Mouse (Mus musculus) embryonic facial prominence, embryonic 10.5 days (tissue): ENCODE results near the gene Ntmt1. TPM values are rescaled to one million over a fixed set of nuclear protein-coding genes. Genes with fewer than 3 reads are reported as not detected.
A peak's percentile ranks its signal among the peaks of the same experiment; 100 is the strongest.

ENCODE experiments used
- DNase-seq: peaks from one replicate; pipeline ENCODE4 v3.0.0-alpha.2; 2017; ENCODE audit warnings: low spot score
- H3K27ac ChIP-seq: fragments of 300-500 bp; sonication (generic); replicated peaks from 2 replicates; pipeline ENCODE4 v1.5.1; 2016; ENCODE audit warnings: mild to moderate bottlenecking
- H3K27me3 ChIP-seq: fragments of 300-500 bp; sonication (generic); replicated peaks from 2 replicates; pipeline ENCODE4 v1.6.1; 2016; ENCODE audit warnings: low read depth, mild to moderate bottlenecking; ENCODE audit not compliant: poor library complexity, severe bottlenecking
- H3K36me3 ChIP-seq: fragments of 300-500 bp; sonication (generic); replicated peaks from 2 replicates; pipeline ENCODE4 v1.6.1; 2016; ENCODE audit warnings: mild to moderate bottlenecking, moderate library complexity
- H3K4me1 ChIP-seq: fragments of 300-500 bp; sonication (generic); 2 replicates; pipeline ENCODE4 v1.6.1; 2016
- H3K4me3 ChIP-seq: fragments of 300-500 bp; sonication (generic); 2 replicates; pipeline ENCODE4 v1.5.1; 2016; ENCODE audit warnings: mild to moderate bottlenecking, moderate library complexity
- H3K9me3 ChIP-seq: fragments of 300-500 bp; sonication (generic); 2 replicates; pipeline ENCODE4 v1.6.1; 2016; ENCODE audit warnings: mild to moderate bottlenecking
- WGBS: fragments of 180-500 bp; shearing (Covaris S2); methylation state at CpG from one replicate; pipeline ENCODE4 v1.1.7; 2016; 5-methylcytosine and 5-hydroxymethylcytosine counted together
- polyA plus RNA-seq: library from polyadenylated mRNA; unstranded; fragments of >200 nt; fragmentation: Nextera tagmentation; extraction: Ambion mirVana; gene quantifications from 2 replicates; pipeline ENCODE4 v1.2.1, GENCODE M21; 2016

The Ntmt1 gene
- polyA plus RNA-seq: 134 and 135 TPM in 2 replicates

DNA sequence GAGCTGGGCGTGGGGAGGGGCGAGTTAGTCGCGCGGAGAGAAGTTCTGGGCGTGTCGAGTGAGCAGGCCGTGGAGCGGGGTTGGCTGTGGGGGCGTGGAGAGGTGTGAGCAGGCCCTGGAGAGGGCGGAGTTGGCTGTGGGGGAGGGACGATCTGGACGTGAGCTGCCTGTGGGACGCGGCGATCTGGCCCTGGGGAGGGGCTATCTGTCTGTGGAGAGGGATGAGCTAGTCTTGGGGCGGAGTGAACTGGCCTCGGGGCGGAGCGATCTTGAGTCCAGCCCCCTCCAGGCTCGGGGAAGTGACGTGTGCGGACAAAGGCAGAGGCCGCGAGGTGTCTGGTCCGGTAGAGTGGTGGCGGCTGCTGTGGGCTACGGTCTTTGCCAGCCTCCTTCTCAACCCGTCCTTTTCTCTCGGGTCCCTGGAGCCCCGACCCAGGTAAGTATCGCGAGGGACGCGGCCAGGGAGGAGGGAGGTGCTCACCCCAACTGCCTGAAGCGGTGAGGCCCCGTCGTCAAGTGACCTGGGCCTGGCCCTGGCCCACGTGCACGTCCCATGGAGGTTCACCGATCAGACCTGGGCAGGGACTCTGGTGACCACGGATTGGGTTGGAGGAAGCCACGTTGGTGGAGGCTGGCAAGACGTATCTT, at the start of gene Ntmt1:
Ntmt1 (plus strand) TSS at position 179 of the 648 bp plus-strand sequence.
- peak within 1 kb of the TSS; percentile 92 for H3K4me3 ChIP-seq
- H3K4me1 ChIP-seq: peaks cover 30% of the 10 kb centered on the region
- no peaks in the 10 kb centered on the region for H3K9me3 ChIP-seq
- peak within 1 kb of the TSS; percentile 97 for H3K27ac ChIP-seq
- peak; percentile 100 for DNase-seq
- peaks cover 29% of the 10 kb centered on the region for H3K27me3 ChIP-seq
- H3K36me3 ChIP-seq: peaks cover 32% of the 10 kb centered on the region
- under 1% methylated on average over 44 of the region's 44 CpGs for WGBS

DNA sequence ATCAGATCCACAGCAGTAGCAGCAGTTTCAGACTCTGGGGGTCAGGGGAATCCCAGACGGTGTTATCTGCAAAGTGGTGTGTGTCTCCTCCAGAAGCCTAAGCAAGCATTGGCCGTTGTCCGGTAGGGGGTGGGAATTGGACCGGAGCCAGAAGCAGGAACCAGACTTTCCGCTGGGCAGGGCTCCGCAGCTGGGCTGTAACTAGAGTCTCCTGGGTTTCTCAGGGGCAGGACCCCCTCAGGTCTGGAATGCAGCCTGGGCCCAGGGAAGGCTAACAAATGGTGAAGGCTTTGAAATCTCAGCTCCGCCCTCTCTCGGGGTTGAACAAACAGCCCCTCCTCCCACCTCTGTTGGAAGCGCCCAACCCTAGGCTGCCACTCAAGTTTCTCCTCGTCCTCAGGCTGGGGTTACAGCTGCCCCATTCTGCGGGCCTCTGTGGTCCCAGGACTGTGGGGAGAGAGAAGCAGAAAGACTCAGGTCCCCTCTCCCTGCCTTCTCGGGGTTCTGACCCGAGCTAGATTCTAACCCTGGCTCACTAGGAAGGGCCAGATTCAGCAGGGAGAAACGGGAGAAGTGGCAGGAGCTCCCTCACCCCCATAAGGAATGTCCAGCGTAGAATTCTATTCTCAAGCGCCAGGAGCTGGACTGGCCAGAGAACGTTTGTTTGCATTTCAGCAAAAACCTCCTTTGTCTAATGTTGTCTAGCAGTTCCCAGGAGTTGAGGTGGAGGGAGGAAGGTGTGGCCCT, 49.1 kb upstream of the Ntmt1 start:
- peak overlapping the region; percentile 95 for H3K27ac ChIP-seq
- 2% methylated on average over 17 of the region's 17 CpGs for WGBS
- peak; percentile 94 for DNase-seq
- H3K4me1 ChIP-seq: peaks cover 63% of the 10 kb centered on the region
- no peaks in the 10 kb centered on the region for H3K27me3 ChIP-seq
- peak overlapping the region; percentile 43 for H3K4me3 ChIP-seq
- 0 out of 2 replicates have a peak, but pooled peaks cover 9% of the 10 kb centered on the region for H3K36me3 ChIP-seq
- H3K9me3 ChIP-seq: peaks cover 16% of the 10 kb centered on the region

DNA sequence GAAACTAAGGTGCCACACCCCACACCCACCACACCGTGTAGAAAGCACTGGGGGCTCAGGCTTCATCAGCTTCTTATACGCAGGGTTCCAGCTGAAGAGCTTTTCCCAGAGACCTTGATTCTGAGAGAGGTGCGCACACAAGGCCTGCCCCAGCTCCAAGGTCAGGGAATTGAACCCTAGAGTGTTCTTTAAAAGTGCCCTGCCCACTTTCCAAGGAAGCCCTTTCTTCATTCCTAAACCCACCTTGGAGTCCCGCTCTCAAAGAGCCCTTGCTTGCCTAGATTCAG, 48.6 kb upstream of the Ntmt1 start:
- H3K4me1 ChIP-seq: peaks cover 62% of the 10 kb centered on the region
- WGBS: 33% methylated on average over 4 of the region's 4 CpGs
- H3K9me3 ChIP-seq: peaks cover 16% of the 10 kb centered on the region
- no peaks in the 10 kb centered on the region for H3K27me3 ChIP-seq
- peak overlapping the region; percentile 43 for H3K4me3 ChIP-seq
- H3K27ac ChIP-seq: peak overlapping the region; percentile 95
- DNase-seq: no peak
- H3K36me3 ChIP-seq: 0 out of 2 replicates have a peak, but pooled peaks cover 9% of the 10 kb centered on the region

DNA sequence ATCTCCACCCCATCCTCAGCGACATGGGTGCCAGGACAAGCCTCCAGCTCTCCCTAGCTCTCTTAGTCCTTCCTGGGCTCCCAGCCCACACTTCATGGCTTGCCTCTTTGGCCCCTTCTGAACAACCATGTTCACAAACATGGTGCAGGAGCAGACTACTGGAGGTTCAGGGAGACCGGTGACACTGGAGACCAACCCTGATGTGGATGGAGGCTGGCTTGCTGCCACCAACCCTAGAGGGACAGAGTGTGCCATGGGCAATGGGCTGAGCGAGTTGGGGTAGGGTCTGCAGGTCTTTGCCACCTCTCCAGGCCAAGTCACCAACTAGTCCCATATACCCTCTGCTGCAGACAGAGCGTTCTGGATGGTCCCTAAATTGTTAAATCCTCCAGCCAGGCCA, 48.2 kb upstream of the Ntmt1 start:
- Histone ChIP-seq H3K27me3 (no peaks in the 10 kb centered on the region), H3K4me1 (peaks cover 58% of the 10 kb centered on the region), H3K4me3 (0 out of 2 replicates have a peak overlapping the region, but pooled peaks have one; percentile 14), H3K9me3 (peaks cover 16% of the 10 kb centered on the region), H3K36me3 (0 out of 2 replicates have a peak, but pooled peaks cover 9% of the 10 kb centered on the region), H3K27ac (peak overlapping the region; percentile 95)
- DNase-seq: no peak
- WGBS: 79% methylated on average over 4 of the region's 4 CpGs

DNA sequence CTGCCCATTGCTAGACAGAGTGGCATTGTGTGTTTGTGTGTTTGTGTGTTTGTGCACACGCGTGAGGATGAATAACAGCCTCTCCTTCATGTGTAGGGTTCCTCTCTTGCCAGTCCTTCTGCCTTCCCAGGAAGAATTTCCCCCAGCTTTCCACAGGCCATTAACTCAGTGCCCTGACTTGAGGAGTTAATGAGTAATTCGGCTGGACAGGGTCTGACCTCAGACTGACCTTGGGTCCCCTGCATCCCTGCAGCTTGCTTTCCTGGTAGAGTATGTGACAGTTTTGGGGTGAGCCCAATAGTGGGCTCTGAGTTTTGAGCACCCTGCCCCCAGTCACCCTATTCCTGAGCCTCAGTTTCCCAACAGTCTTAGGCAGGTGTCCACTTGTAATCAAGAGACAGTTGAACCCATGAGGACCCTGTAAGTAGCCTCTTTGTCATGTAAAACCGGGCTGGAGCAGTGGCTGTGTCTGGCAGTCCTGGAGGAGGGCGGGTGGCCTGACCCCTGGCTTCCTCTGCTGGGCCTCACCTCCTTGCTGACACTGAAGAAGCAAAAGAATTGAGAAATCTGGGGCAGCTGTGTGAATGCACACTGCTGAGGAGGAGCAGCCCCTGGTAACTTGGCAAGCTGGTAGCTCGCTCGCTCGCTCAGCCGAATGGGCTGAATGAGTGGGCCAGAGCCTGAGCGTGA, 47.6 kb upstream of the Ntmt1 start:
- H3K27ac ChIP-seq: peak overlapping the region; percentile 95
- peaks cover 22% of the 10 kb centered on the region for H3K9me3 ChIP-seq
- DNase-seq: peak; percentile 63
- peaks cover 52% of the 10 kb centered on the region for H3K4me1 ChIP-seq
- peaks cover 9% of the 10 kb centered on the region; the same call in 1 of the 2 replicates for H3K36me3 ChIP-seq
- no peaks in the 10 kb centered on the region for H3K27me3 ChIP-seq
- 31% methylated on average over 10 of the region's 10 CpGs for WGBS
- H3K4me3 ChIP-seq: 0 out of 2 replicates have a peak overlapping the region, but pooled peaks have one; percentile 14

DNA sequence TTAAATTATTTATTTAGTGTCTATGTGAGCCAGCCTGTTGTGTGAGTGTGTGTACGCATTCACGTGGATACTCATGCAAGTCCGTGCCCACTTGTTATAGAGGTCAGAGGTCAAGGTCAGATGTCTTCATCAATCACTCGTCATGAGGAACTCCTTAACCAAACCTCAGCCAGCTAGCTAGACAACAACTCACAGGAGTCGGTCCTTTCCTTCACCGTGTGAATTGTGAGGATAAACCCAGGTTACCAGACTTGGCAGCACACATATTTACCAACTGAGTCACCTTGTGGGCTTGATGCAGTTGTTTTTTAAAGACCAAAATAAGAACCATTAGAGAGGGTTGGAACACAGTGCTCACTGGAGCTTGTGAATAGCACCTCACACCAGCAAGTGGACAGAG, 46.9 kb upstream of the Ntmt1 start:
- peaks cover 24% of the 10 kb centered on the region for H3K9me3 ChIP-seq
- WGBS: 23% methylated on average over 6 of the region's 6 CpGs
- peaks cover 9% of the 10 kb centered on the region; the same call in 1 of the 2 replicates for H3K36me3 ChIP-seq
- H3K4me1 ChIP-seq: peaks cover 51% of the 10 kb centered on the region
- no peak for DNase-seq
- peak overlapping the region; percentile 95 for H3K27ac ChIP-seq
- no peak overlapping the region for H3K4me3 ChIP-seq
- no peaks in the 10 kb centered on the region for H3K27me3 ChIP-seq

DNA sequence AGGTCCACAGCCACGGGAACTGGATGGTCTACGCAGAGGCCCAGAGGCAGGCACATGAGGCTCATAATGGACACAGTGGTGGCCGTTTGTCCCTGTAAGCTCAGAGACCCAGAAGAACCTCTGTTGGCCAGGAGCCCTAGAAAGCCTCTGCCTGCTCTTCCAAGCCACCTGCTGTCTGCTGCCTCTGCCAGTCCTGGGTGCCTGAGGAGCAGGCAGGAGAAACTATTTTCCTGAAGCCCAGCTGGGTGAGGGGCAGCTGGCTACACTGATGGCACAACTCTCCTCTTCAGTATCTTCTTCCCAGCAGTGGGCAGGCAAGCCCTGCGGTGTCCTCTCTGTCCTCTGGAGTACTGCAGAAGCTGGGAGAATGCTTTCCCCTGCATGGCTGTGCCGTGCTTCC, 41.2 kb upstream of the Ntmt1 start:
- Histone ChIP-seq H3K9me3 (peaks cover 17% of the 10 kb centered on the region), H3K4me1 (peaks cover 33% of the 10 kb centered on the region), H3K4me3 (no peak overlapping the region), H3K27ac (peak overlapping the region; percentile 26; the same call in 1 of the 2 replicates), H3K36me3 (peaks cover 3% of the 10 kb centered on the region; the same call in 1 of the 2 replicates), H3K27me3 (0 out of 2 replicates have a peak, but pooled peaks cover 7% of the 10 kb centered on the region)
- WGBS: 84% methylated on average over 5 of the region's 5 CpGs
- no peak for DNase-seq

DNA sequence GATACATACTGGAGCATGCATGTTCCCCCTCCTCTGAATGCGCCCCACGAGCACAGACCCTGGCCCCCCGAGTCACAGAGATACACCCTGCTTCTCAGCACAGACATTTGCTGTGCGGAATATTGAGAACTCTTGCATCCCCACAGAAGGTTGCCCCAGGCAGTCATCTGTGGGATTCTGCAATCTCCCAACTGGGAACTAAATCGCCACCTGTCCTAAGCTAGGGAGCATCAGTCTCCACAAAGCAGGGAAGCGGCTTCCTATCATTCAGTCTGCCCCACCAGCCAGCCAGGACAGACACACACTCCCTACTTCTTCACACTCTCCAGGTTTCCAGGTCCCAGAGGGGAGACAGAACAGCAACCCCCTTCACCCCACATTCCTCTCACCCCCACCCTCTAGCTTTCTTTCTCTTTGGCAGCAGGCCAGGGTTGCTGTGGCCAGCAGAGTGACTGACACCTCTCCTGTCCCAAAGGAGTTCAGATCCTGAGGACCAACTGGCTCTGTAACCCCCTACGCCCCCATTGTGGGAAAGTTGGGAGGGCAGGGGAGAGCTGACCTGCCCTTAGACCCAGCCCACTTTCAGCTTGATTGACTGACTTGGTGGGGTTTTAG, 39.9 kb upstream of the Ntmt1 start:
- 0 out of 2 replicates have a peak, but pooled peaks cover 7% of the 10 kb centered on the region for H3K27me3 ChIP-seq
- peak overlapping the region; percentile 61 for H3K27ac ChIP-seq
- 77% methylated on average over 7 of the region's 7 CpGs for WGBS
- peaks cover 13% of the 10 kb centered on the region for H3K9me3 ChIP-seq
- peaks cover under 1% of the 10 kb centered on the region; the same call in 1 of the 2 replicates for H3K36me3 ChIP-seq
- no peak overlapping the region for H3K4me3 ChIP-seq
- H3K4me1 ChIP-seq: peaks cover 46% of the 10 kb centered on the region
- DNase-seq: no peak

DNA sequence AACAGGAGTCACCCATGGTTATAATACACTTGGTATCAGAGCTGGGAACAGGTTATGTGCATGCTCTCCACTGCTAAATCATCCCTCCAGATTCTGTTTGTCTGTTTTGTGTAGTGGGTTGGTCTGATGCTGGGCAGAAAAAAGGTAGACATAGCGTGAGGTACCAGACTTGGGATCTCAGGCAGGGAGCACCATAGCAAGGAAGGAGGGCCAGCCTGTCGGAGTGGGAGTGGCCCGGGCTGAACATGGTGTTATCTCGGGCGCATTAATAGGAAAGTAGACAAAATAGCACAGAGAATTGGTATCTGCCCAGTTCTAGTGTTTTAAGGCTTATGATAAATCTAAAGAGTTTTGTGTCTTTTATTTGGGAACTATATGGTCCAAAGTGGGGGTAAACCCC, 39.1 kb upstream of the Ntmt1 start:
- H3K4me3 ChIP-seq: no peak overlapping the region
- H3K9me3 ChIP-seq: peaks cover 11% of the 10 kb centered on the region
- no peak for DNase-seq
- 89% methylated on average over 5 of the region's 5 CpGs for WGBS
- peaks cover 54% of the 10 kb centered on the region for H3K4me1 ChIP-seq
- H3K36me3 ChIP-seq: no peaks in the 10 kb centered on the region; the same call in 1 of the 2 replicates
- 0 out of 2 replicates have a peak, but pooled peaks cover 7% of the 10 kb centered on the region for H3K27me3 ChIP-seq
- H3K27ac ChIP-seq: peak overlapping the region; percentile 64; the same call in 1 of the 2 replicates

DNA sequence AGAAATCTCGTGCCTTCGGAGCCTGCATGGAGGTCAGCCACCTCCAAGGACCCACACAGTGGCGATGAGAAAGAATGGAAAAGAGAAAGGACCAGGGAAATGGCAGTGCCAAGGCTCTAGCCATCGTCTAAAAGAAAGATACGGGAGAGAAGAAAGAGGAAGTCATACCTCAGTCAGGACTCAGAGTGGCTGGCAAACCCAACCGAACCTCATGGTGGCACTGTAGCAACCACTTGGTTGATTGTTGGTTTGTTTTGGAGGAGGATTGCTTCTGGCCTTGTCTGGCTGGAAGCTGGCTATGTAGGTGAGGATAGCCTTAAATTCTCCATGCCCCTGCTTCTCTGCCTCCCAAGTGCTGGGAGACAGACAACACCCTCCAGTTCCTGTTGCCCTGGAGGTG, 38.4 kb upstream of the Ntmt1 start:
- DNase-seq: no peak
- Histone ChIP-seq H3K27me3 (0 out of 2 replicates have a peak, but pooled peaks cover 10% of the 10 kb centered on the region), H3K27ac (peak overlapping the region; percentile 51), H3K36me3 (no peaks in the 10 kb centered on the region; the same call in 1 of the 2 replicates), H3K9me3 (peaks cover 11% of the 10 kb centered on the region), H3K4me3 (no peak overlapping the region), H3K4me1 (peaks cover 60% of the 10 kb centered on the region)
- 54% methylated on average over 6 of the region's 6 CpGs for WGBS

DNA sequence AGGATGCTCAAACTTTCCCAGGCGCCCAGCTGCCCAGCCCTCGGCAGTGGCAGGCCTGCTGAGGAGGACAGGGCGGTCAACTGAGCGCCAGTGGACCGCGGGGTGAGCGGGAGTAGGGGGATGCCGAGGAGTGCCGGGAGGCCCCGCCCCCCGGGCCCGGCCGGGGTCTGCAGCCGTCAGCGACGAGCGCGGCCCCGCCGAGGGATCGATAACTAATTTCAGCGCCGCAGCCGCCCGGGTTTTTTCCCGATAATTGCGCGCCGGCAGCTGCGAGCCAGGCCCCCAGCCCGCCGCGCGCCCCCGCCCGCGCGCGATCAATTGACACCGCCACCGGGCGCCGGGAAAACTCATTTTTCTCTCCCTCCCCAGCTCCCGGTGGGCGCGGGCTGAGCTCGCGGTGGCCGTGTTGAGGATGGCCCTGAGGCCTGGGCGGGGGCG, 36.2 kb upstream of the Ntmt1 start:
- peak overlapping the region; percentile 89 for H3K27ac ChIP-seq
- under 1% methylated on average over 51 of the region's 51 CpGs for WGBS
- H3K9me3 ChIP-seq: no peaks in the 10 kb centered on the region
- no peaks in the 10 kb centered on the region for H3K36me3 ChIP-seq
- peaks cover 76% of the 10 kb centered on the region for H3K4me1 ChIP-seq
- DNase-seq: peak; percentile 68
- H3K27me3 ChIP-seq: peaks cover 18% of the 10 kb centered on the region; the same call in 1 of the 2 replicates
- peak overlapping the region; percentile 67 for H3K4me3 ChIP-seq
